Mouse (Mus musculus) bone marrow, adult 2 months (tissue): ENCODE results near the gene Hoxd3.

Experiments used
- CTCF ChIP-seq: fragments of 200-500 bp; IDR thresholded peaks from 2 replicates; pipeline ENCODE4 v1.5.1; 2011; ENCODE audit warnings: low read length, control low read depth; ENCODE audit not compliant: control insufficient read depth, insufficient read depth
- POLR2A ChIP-seq: fragments of 200-500 bp; IDR thresholded peaks from 2 replicates; pipeline ENCODE4 v1.6.1; 2011; ENCODE audit warnings: low read depth, mild to moderate bottlenecking, control low read depth, low read length, borderline replicate concordance; ENCODE audit not compliant: control insufficient read depth

DNA sequence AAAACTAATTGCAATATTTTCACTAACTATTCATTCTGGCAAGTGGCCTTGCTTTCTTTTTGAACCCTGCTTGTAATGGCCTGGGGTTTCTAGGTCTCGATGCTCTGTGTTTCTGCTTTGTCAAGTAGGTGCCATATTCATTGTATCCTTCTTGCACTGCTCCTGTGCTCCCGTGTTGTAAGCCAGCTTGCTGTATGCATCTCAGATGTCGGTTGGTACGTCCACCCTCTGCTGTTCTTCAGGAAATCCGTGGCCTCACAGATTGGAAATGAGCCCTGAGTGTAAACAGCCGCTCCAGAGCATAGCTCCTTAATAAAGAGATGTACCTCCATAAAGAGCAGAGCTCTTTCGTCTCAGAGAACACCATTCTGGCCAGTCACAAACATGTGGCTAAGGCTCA lies 4.1 kb upstream of the Hoxd3 start:
- TF ChIP-seq CTCF: no peak
- no peak for TF ChIP-seq POLR2A
